ENCODE assay signal across 16 mouse cellular contexts in the genomic region with DNA sequence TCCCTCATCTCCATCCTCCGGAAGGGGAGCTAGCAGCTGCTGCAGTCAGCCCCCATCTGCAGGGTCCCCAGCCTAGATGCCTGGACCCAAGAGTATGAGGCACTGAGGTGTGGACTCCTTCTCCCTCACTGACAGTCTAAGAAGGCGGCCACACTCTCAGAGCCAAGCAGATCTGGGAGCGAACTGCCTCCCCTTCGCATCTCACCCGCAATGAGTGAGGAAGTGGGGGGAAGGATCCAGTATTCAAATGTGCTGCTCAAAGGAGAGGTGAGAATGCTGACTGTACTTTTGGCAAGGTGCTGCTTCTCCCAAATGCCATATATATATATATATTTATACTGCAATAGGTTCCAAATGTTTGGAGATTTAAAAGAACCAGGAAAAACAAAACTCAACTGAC. TPM values are rescaled to one million over a fixed set of nuclear protein-coding genes. Genes with fewer than 3 reads are reported as not detected.
DNase-seq lines count a peak whose midpoint lies in the region.
"Had no signal": no experiment of that assay in that cellular context is flagged by ENCODE, and none has a peak within 500 bp of the region (broad histone marks: within the 10 kb centered on the region; RNA-seq: fewer than 3 reads in every experiment).

No protein-coding gene starts in this region.

- intact Hi-C loops in left cerebral cortex, postnatal 36 days (cut with DNase I), result no loop called here

- peak; percentile 59 to 68 for DNase-seq in left cerebral cortex, adult 18-20 months (ENCODE audit: low spot score in 2 of 2)
- DNase-seq in left cerebral cortex, adult 11 months (ENCODE audit: low spot score), result no peak
- DNase-seq in right cerebral cortex, adult 2 months (ENCODE audit: low spot score in 2 of 2), result peak; percentile 44 to 57
- DNase-seq in right cerebral cortex, postnatal 10 days (ENCODE audit: low spot score in 2 of 2), result no peak
- peak; percentile 52 to 72 for DNase-seq in left cerebral cortex, postnatal 36 days (ENCODE audit: low spot score in 2 of 2)
- DNase-seq in layer of hippocampus, adult 9-11 months, result no peak
- no peak for DNase-seq in ovary, postnatal 36 days (ENCODE audit: low spot score)
- DNase-seq: adrenal gland, adult 8-10 months; adrenal gland, postnatal 36 days; cerebellum, adult 11 months; cerebellum, adult 8-10 months; cerebellum, postnatal 14 days; gastrocnemius, adult 2 months; gastrocnemius, postnatal 25 days; heart, adult 11 months; heart, postnatal 36 days had no signal

RNA-seq across cellular contexts. Expression of gene Inpp5d, which starts 16.7 kb away (rescaled TPM):
- 10 to 100 TPM; 14.9 to 15.3 TPM for total RNA-seq in left cerebral cortex, adult 18-20 months (2021)
- 10 to 100 TPM; 19.8 to 20.5 TPM for total RNA-seq in left cerebral cortex, postnatal 36 days (2021)

RNA-seq across cellular contexts. Expression of gene Ngef, which starts 29.7 kb away (rescaled TPM):
- total RNA-seq in left cerebral cortex, adult 18-20 months (2021), result 100 to 1,000 TPM; 357 to 374 TPM
- 100 to 1,000 TPM; 359 to 394 TPM for total RNA-seq in left cerebral cortex, postnatal 36 days (2021)

Comparison
In these comparisons a context has a peak if more than half of its experiments do, and no peak if none do; other contexts are left out.
1. DNase-seq: peak in left cerebral cortex, adult 18-20 months (2 of 2), right cerebral cortex, adult 2 months (2 of 2) and left cerebral cortex, postnatal 36 days (2 of 2); none in left cerebral cortex, adult 11 months (single experiment), right cerebral cortex, postnatal 10 days (0 of 2), layer of hippocampus, adult 9-11 months (single experiment) and ovary, postnatal 36 days (single experiment).